Mouse (Mus musculus) stomach, embryonic 14.5 days (tissue): Measurements from ENCODE around the gene Ap2b1. TPM values are rescaled to one million over a fixed set of nuclear protein-coding genes. Genes with fewer than 3 reads are reported as not detected.

ENCODE experiments used
- ATAC-seq: fragments of 200-750 bp; cut with Nextera tagmentation; 2 replicates; pipeline ENCODE4 v1.8.0; 2017; ENCODE audit warnings: low read depth, moderate TSS enrichment; ENCODE audit not compliant: insufficient number of reproducible peaks, insufficient read depth, low FRiP score
- H3K27ac ChIP-seq: fragments of 300-500 bp; sonication (generic); 2 replicates; pipeline ENCODE4 v1.5.1; 2014; ENCODE audit warnings: mild to moderate bottlenecking, low read length, moderate library complexity, mixed read lengths
- H3K27me3 ChIP-seq: fragments of 300-500 bp; sonication (generic); 2 replicates; pipeline ENCODE4 v1.6.1; 2014; ENCODE audit warnings: low read length, control low read depth, mixed read lengths; ENCODE audit not compliant: control insufficient read depth, insufficient read depth
- H3K36me3 ChIP-seq: fragments of 300-500 bp; sonication (generic); 2 replicates; pipeline ENCODE4 v1.6.1; 2014; ENCODE audit warnings: mild to moderate bottlenecking, control low read depth, low read length, moderate library complexity, mixed read lengths; ENCODE audit not compliant: control insufficient read depth, insufficient read depth
- H3K4me1 ChIP-seq: fragments of 300-500 bp; sonication (generic); 2 replicates; pipeline ENCODE4 v1.6.1; 2014; ENCODE audit warnings: low read length, control low read depth, mixed read lengths; ENCODE audit not compliant: control insufficient read depth, insufficient read depth
- H3K4me2 ChIP-seq: fragments of 300-500 bp; sonication (generic); replicated peaks from 2 replicates; pipeline ENCODE4 v1.6.1; 2014; ENCODE audit warnings: low read depth, low read length, control low read depth
- H3K4me3 ChIP-seq: fragments of 300-500 bp; sonication (generic); 2 replicates; pipeline ENCODE4 v1.5.1; 2014; ENCODE audit warnings: low read depth, low read length, control low read depth
- H3K9ac ChIP-seq: fragments of 300-500 bp; sonication (generic); replicated peaks from 2 replicates; pipeline ENCODE4 v1.6.1; 2014; ENCODE audit warnings: low read depth, mild to moderate bottlenecking, control low read depth, low read length, moderate library complexity, mixed read lengths
- H3K9me3 ChIP-seq: fragments of 300-500 bp; sonication (generic); 2 replicates; pipeline ENCODE4 v1.6.1; 2016; ENCODE audit warnings: low read depth, low read length, control low read depth; ENCODE audit not compliant: control insufficient read depth
- WGBS: fragments of 180-500 bp; shearing (Covaris S2); extraction: QIAGEN DNeasy Blood & Tissue Kit; methylation state at CpG from one replicate; pipeline ENCODE4 v1.1.7; 2014; 5-methylcytosine and 5-hydroxymethylcytosine counted together
- polyA plus RNA-seq: library from polyadenylated mRNA; unstranded; fragments of >200 nt; fragmentation: Nextera tagmentation; extraction: Ambion mirVana; gene quantifications from 2 replicates; pipeline ENCODE4 v1.2.1, GENCODE M21; 2014

The Ap2b1 gene
- polyA plus RNA-seq, 1 experiment from 2014 or later, result 68.6 TPM

DNA sequence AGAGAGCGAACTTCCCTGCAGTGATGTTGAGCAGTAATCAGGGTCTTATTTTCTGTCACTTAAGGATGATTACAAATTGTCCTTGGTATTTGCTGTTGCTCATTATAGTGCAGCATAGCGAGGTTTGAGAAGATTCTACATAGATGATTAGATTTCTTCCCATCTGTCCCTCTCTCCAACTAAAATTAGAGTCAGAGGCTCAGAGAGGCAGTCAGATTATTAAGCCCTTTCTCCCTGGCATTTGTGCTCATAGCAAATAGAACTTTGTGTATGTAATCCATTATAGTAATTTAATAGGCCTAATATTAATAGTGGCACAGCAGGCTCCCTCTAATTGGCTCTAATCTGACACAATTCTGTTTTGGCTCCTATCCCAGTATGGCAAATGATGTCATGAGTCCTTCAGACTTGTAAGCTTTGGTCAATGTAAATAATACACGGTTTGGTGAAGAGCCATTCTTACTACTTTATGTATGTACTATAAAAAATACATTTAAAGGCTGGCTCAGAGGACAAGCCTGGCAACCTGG lies 43.0 kb downstream of the Ap2b1 start:
- Histone ChIP-seq H3K27ac (no peak overlapping the region), H3K4me3 (no peak overlapping the region), H3K9ac (no peak overlapping the region), H3K27me3 (no peaks in the 10 kb centered on the region), H3K4me1 (no peaks in the 10 kb centered on the region), H3K4me2 (no peak overlapping the region), H3K36me3 (peaks cover 73% of the 10 kb centered on the region), H3K9me3 (no peaks in the 10 kb centered on the region)
- no peak for ATAC-seq
- 82% methylated on average over 3 of the region's 3 CpGs for WGBS

DNA sequence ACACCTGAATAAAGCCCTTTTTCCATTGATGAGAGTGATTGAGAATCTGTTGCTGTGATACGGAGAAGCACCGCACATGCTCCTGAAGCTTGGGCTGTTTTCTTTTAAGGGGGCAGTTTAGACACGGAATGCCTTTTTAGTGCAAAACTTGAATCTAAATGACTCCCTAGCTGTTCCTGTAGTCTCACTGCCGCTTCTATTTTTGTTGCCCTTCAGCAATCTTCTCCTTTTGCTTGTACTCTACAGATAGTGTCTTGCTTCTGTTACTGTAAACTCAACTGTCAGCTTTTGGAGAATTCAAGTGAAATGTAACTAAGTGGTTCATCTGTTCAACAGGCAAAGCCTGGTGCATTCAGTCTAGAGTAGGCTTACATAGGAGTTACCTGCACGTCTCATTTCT lies 56.6 kb downstream of the Ap2b1 start:
- ATAC-seq, result no peak
- 91% methylated on average over 5 of the region's 5 CpGs for WGBS
- Histone ChIP-seq H3K27ac (no peak overlapping the region), H3K27me3 (no peaks in the 10 kb centered on the region), H3K4me1 (no peaks in the 10 kb centered on the region), H3K9ac (no peak overlapping the region), H3K36me3 (peaks cover 24% of the 10 kb centered on the region; the same call in 1 of the 2 replicates), H3K4me3 (no peak overlapping the region), H3K9me3 (no peaks in the 10 kb centered on the region), H3K4me2 (no peak overlapping the region)

DNA sequence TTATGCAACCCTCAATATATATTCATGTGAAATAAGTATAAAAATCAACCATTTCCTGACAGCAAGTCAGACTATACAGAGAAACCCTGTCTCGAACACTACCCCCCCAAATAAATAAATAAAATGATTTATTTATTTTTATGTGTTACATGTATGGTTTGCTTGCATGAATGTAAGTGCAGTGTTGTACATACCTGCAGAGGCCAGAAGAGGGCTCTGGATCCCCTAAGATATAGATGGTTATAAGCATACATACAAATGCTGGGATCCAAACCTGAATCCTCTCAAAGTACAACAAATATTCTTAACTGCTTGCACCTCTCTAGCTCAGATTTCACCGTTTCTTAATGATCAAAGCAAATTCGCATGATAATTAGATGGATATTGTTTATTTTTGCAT lies 58.6 kb downstream of the Ap2b1 start:
- WGBS, result 72% methylated on average over 3 of the region's 3 CpGs
- no peak overlapping the region for H3K4me3 ChIP-seq
- H3K9ac ChIP-seq, result no peak overlapping the region
- no peaks in the 10 kb centered on the region for H3K4me1 ChIP-seq
- H3K4me2 ChIP-seq, result no peak overlapping the region
- no peaks in the 10 kb centered on the region for H3K27me3 ChIP-seq
- no peak overlapping the region for H3K27ac ChIP-seq
- H3K9me3 ChIP-seq, result no peaks in the 10 kb centered on the region
- H3K36me3 ChIP-seq, result peaks cover 16% of the 10 kb centered on the region
- no peak for ATAC-seq

DNA sequence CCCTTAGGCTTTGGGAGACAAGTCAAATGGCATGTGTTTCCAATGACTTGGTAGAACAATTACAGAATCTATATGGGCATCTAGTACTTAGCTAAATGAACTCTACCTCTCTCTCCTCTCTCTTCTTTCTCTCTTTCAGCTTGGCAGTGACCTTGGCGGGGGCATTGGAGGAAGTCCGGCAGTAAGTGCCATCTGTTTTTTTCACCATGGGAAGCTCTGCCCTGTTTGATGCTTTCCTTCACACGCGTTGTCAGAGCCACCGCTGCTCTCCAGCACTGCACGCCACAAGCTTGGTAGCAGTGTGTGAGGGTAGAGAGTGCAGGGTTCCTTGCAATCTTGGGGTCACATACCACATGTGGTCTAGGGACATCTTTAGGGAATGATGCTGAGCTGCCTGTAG lies 65.8 kb downstream of the Ap2b1 start:
- Histone ChIP-seq H3K27me3 (no peaks in the 10 kb centered on the region), H3K36me3 (peaks cover 42% of the 10 kb centered on the region), H3K9me3 (no peaks in the 10 kb centered on the region), H3K4me3 (no peak overlapping the region), H3K27ac (no peak overlapping the region), H3K9ac (no peak overlapping the region), H3K4me2 (no peak overlapping the region), H3K4me1 (no peaks in the 10 kb centered on the region)
- ATAC-seq, result no peak
- 92% methylated on average over 6 of the region's 6 CpGs for WGBS

DNA sequence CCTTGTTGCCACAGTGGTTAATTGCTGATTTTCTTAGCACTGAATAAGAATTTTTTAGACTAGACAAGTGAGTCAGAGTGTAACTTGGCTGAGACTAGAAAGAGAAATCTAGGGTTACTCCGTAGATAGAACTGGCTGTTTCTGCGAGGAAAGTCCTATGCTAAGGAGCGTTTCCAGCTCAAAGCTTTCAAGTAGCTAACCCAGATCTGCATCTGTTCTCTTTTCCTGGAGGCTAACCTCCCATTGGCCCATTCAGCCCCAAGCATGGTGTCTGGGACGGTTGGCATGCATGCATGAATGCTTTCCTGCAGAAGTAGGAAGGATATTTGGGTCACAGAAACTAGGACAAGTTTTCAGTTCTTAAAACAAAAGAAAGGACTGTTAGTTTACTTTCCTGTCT lies 72.4 kb downstream of the Ap2b1 start:
- Histone ChIP-seq H3K9me3 (no peaks in the 10 kb centered on the region), H3K4me1 (no peaks in the 10 kb centered on the region), H3K36me3 (peaks cover 36% of the 10 kb centered on the region), H3K27me3 (no peaks in the 10 kb centered on the region), H3K27ac (no peak overlapping the region), H3K9ac (no peak overlapping the region), H3K4me3 (no peak overlapping the region), H3K4me2 (no peak overlapping the region)
- ATAC-seq, result no peak
- 92% methylated on average over 4 of the region's 4 CpGs for WGBS

DNA sequence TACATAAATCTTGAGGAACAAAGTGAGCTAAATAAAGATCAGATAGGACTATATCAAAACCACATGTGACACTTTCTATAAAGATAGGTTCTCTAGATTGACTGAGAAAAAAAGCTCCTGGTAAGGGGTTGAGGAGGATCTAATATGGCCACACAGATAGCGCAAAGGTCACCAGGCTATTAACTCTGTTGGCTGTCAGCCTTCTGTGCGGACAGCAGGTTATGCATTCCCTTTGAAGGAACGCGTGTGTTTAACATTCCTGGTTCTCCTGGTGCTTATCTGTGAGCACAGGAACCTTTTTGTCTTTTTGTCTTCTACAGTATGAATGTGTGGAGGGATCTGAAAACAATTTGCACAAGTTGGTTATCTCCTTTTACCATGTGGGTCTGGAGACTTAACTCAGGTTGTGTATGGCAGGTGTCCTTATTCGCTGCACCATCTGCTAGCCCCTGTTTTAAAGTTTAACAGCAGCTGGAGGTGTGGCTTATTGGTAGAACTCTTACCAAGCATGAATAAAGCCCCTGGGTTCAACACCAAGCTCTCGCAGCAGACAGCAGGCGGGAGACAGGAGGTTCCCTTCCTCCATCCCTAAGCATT lies 81.0 kb downstream of the Ap2b1 start:
- Histone ChIP-seq H3K27ac (no peak overlapping the region), H3K9me3 (no peaks in the 10 kb centered on the region), H3K4me2 (no peak overlapping the region), H3K27me3 (no peaks in the 10 kb centered on the region), H3K4me3 (no peak overlapping the region), H3K4me1 (no peaks in the 10 kb centered on the region; the same call in 1 of the 2 replicates), H3K36me3 (peaks cover 6% of the 10 kb centered on the region), H3K9ac (no peak overlapping the region)
- WGBS, result 59% methylated on average over 7 of the region's 7 CpGs
- no peak for ATAC-seq

DNA sequence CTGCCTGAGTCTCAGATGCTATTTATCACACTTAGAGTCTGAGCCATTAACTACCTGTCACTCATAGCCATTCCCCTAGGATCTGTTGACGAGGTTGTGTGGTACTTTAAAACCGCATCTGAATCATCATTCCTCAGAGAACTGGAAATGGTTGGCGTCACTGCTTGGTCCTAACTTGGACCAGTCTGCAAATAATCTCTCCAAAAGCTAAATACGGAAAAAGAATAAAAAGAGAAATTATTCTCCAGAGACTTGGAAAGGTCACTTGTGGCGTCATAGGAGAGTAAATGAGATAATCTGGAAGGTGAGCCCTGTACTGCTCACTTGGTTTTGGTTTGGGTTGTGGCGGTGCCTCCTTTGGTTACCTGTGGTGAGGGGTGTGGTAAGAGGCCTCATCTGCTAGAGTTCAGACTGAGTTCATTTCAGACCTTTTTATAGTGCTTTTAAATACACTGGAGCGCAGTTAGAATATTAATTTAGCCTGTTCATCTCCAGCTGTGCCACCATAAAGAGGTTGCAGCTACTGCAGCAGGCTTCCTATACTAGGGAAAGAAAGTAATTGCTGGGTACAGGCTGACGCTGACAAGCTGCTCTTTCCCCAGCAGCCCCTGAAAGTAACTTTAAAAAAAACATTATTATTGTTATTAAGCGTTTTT lies 84.2 kb downstream of the Ap2b1 start:
- H3K36me3 ChIP-seq, result no peaks in the 10 kb centered on the region; the same call in 1 of the 2 replicates
- no peaks in the 10 kb centered on the region for H3K27me3 ChIP-seq
- H3K9ac ChIP-seq, result no peak overlapping the region
- H3K4me2 ChIP-seq, result no peak overlapping the region
- no peaks in the 10 kb centered on the region; the same call in 1 of the 2 replicates for H3K4me1 ChIP-seq
- no peak overlapping the region for H3K4me3 ChIP-seq
- 66% methylated on average over 9 of the region's 9 CpGs for WGBS
- no peak for ATAC-seq
- no peak overlapping the region for H3K27ac ChIP-seq
- H3K9me3 ChIP-seq, result no peaks in the 10 kb centered on the region

DNA sequence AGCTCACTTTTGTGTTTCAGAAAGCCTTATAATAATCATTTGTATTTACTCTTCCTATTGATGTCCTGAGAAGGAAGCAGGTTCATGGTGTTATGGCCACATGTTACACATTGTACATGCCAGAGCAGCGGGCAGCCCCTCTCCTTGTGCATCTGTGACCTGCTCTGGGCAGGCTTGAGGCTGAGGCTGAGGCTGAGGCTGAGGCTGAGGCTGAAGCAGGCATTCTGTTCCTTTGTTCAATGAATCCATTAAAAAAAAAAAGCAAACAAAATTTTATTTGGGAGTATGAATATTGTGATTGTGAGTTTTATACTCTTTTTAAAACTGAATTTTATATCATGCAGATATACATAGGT lies 84.7 kb downstream of the Ap2b1 start:
- Histone ChIP-seq H3K36me3 (no peaks in the 10 kb centered on the region), H3K4me1 (no peaks in the 10 kb centered on the region; the same call in 1 of the 2 replicates), H3K27me3 (no peaks in the 10 kb centered on the region), H3K9ac (no peak overlapping the region), H3K4me3 (no peak overlapping the region), H3K9me3 (no peaks in the 10 kb centered on the region), H3K27ac (no peak overlapping the region), H3K4me2 (no peak overlapping the region)
- no peak for ATAC-seq
- WGBS, result 77% methylated on average over 1 of the region's 1 CpGs
